Mouse (Mus musculus) kidney, postnatal 25 days (tissue): ENCODE results near the gene Lrrc75b.

Experiments used
- DNase-seq, 2 experiments: peaks; one replicate each; pipeline ENCODE4 v3.0.0; 2021; ENCODE audit warnings: mixed read lengths in 2 of 2

The Lrrc75b gene

DNA sequence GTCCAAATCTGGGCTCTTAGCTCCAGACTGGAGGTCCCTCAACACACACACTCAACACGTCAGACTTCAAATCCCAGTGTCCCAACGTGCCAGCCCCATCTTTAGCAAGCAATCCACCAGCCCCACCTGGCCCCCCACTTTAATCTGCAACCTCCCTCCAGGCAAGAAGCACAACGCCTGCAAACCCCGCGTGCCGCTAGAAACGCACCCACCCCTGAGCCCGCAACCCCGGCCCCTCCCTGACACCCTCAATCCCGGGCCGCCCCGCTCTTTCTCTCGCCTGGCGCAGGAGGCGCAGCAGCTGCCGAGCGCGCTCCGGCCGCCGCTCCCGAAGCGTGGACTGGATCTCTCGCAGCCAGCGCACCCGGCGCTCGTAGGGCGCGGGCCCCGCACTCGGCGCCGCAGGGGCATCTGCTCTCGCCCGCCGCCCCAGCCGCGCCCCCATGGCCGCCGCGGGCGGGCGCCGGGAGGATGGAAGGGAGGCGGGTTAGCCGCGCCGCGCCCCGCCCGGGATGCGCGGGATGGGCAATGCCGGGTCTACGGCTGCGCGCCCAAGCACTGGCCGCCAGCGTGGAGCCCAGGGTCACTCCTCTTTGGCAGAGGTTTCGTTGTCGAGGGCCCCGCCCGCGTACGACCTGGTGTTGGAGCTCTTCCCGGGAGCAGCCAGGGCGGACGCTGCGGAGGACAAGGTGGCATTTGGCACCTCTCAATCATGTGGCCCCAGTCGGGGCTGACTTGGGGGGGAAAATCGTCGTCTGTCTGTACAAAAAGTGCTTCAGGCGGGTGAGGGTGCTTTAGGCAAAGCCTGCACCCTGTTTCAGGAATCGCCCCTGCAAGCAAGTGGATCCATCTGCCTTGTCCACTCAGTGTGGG lies at the start of gene Lrrc75b:
TSS of gene Lrrc75b (minus strand) at position 655 of the 873 bp plus-strand sequence.
- peak; percentile 65 to 85 for DNase-seq

DNA sequence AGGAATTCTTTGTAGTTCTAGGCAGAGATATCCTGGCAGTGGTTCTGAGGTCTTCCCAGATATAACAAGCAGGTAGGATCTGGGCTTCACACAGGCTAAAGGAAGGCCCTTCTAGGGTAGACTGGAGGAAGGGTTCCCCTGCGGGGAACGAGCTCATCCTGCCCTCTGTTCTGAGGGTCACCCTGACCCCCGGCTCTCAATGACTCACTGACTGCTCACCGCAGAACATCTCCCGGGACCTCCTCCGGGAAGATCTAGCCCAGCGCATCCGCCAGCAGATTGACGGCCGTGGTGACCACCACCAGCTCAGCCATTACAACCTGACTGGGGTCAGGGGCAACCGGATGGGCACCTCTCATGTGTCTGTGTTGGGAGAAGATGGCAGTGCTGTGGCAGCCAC lies 48.8 kb upstream of the Lrrc75b start:
- DNase-seq = no peak

DNA sequence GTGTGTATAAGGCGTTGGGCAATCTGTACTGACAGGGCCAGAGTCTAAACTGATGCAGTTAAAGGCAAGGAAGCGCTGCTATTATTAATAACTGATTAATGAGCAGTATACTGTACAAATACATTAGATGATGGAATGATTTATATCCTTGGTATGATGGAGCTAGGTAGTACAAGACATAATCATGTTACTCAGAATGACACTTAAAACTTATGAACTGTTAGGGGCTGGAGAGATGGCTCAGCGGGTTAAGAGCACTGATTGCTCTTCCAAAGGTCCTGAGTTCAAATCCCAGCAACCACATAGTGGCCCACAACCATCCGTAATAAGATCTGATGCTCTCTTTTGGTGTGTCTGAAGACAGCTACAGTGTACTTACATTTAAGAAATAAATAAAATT lies 47.1 kb upstream of the Lrrc75b start:
- no peak for DNase-seq

DNA sequence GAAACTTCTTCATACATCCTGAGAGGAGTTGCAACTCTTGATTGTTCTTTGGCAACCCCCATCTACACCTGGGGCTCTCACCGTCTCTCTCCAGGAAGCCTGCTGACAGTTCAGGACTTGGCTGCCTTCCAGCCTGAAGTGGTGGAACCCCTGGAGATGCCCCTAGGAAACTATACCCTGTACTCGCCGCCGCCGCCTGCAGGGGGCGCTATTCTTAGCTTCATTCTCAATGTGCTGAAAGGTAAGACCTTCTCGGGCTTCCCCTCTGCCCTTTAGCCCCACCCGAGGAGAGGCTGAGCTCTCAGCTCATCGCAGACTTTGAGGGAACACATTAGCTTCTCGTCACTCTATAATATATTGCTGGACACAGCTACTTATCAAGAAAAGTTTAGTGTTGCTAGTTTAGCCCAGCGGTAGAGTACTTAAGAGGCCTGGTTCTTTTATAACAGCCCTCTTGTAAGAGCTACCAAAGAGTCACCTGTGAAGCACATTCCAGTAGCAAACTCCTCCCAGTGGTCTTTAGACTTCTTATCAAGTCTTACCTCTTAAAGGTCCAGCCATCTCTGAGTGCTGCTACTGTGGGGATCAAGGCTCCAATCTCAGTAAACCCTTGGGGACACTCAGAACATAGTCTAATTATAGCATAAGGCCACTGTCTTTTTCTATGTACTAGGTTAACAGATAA lies 45.2 kb upstream of the Lrrc75b start:
- peak in 1 of 2 experiments; percentile 15 for DNase-seq

DNA sequence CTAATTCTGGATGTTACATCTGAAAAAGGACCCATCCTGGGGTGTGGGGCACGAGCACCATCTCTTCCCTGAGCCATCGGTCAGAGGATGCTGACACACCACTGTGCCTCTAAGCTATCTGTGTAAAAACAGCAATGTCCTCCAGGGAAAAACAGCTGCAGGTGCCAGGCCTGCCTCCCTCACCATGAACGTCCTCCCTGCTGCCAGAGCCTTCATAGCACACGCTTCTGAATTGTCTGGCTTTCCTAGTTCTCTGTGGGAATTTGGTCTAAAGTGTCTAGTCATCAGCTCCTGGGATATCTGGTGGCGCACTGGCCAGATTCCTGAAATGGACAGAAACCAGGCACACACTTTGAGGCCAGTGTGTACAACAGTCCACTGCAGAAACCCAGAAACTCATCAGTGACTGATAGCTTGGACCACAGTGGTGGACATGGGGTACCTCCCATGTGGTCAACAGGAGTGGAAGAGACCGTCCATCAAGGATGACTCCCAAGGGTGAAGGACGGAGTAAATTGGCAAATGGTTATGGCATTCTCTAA lies 40.1 kb upstream of the Lrrc75b start:
- no peak for DNase-seq

DNA sequence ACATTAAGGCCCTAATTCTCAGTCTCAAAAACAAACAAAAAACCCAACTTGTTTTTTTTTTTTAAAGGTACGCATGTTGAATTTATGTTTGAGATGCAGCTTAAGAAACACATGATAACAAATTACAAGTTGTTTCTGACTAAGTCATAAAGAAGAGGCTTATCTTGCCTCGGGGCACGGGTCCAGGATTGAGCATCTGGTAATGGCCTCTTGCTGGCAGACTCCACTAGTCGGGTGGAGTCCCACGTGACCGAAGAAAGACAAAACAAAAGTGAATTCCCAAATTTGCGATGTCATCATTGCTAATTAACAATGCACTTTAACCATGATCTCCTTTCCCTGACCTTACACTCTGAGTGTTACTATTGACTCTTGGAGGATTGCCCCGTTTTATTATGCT lies 35.9 kb upstream of the Lrrc75b start:
- DNase-seq = peak; percentile 70 to 75

DNA sequence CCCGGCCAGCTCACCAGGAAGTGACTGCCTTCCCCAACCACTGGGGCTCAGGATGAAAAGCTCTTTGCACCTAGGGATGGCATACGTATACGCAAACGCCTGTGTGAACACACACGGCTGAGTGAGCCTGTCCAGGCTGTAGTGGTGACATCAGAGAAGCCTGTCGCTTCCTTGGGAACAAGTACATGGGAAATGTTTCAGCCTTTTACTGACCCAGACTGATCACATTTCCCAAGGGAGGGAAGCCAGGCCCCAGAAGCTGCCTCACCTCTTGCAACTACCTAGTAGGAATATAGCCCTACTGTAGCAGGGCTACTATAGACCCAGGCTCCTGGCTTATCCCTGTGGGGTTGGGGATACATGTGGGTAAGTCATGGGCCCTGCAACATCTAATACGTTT lies 32.5 kb upstream of the Lrrc75b start:
- no peak for DNase-seq

DNA sequence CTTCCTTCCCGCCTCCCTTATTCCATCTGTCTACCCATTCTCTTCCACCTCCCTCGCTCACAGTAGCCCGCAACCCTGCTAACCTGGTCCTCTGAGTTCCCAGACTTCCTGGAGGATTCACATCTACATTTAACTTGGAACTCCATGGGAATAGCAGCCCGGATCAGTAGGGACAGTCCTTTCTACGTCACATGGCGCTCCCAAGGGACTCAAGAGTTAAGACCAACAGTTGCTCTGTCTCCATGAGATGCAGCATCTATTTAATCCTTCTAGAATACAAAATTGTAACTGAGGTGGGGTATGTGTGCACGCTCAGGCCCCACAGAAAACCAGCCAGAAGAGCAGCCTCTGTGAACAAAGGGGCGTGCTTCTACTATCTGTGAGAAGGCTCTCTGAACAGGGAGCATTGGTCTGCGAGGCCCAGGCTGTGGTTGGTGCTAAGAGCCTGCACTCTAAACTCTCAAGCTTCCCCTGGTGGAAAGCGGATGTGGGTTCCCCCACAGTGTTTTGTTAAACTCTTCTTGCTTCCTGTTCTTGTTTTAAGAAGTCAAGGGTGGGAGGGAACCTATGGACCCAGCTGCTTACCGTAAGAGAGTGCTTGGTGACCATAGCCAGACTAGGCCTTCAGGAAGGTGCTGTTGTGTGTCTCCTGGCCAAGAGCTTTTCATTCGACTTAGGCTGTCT lies 31.2 kb upstream of the Lrrc75b start:
- peak; percentile 31 to 64 for DNase-seq

DNA sequence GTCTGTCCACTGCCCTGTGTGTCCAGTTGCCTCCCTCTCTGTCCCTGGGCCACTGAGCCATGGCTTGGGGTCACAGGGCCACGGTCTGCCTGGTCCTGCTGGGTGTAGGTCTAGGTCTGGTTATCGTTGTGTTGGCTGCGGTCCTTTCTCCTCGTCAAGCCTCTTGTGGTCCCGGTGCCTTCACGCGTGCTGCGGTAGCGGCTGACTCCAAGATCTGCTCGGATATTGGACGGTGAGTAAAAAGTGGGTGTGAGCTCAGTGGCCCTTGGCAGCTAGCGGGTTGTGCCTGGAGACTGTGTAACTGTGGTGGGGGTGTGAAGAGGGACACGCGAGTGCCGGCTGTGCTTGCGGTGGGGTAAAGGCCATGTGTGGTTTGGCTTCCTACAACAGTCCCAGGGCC lies 29.5 kb upstream of the Lrrc75b start:
- DNase-seq = peak; percentile 38 to 80

DNA sequence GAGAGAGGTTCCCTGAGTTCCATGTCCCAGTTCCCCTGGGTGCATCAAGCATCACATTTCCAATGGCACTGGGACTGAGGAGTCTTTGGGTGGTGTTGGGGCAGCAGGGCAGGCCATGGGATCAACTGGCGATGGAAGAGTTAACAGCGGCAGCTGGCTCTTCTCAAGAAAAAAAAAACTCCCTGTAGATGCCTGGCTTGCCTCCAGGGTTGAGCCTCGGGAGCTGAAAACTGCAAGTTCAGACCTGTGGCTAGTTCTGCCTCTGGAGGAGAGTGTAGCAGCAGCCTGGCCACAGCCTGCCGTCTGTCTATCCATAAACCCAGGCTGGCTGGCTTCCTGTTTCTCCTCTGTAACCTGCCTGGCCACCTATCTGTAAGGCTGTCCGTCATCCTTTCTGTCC lies 29.0 kb upstream of the Lrrc75b start, which contains the start of gene Ggt5:
TSS of gene Ggt5 (plus strand) at position 212 of the 400 bp plus-strand sequence.
- DNase-seq = peak; percentile 78 to 81

DNA sequence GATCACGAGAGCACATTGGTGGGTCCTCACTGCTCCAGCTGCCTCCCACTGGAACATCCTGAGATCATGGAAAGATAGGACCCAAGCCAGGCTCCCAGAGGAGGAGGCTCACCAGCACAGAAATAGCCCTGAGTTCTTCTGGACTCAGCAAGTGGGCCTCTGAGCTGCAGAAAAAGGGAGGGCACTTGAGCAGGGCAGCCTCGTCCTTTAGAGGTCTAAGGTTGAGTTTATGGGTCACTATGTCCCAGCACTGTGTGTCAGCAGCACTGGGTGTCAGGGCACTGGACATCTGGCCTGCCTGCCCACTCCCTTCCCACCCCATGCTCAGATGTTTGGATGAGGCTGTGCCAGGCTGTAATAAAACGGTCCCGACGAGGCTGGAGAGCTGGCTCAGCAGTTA lies 28.2 kb upstream of the Lrrc75b start:
- DNase-seq = peak; percentile 51 to 81

DNA sequence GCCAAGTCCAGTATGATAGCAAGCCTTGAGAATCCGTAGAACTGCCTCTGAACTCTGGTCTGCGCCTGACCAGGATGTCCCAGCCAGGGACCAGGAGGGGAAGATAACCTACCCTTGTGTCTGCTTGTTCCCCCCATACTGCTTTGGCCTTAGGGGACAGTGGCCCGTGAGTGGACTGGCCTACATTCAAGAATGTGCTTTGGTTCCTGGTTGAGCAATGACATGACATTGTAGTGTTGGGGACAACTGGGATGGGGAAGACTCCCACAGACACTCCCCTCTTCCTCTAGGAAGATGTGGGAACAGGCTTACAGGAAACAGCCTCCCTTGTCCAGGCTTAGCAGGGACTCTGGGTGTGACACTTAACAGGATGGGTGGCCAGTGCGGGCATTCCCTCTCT lies 27.7 kb upstream of the Lrrc75b start:
- DNase-seq = peak in 1 of 2 experiments; percentile 48

DNA sequence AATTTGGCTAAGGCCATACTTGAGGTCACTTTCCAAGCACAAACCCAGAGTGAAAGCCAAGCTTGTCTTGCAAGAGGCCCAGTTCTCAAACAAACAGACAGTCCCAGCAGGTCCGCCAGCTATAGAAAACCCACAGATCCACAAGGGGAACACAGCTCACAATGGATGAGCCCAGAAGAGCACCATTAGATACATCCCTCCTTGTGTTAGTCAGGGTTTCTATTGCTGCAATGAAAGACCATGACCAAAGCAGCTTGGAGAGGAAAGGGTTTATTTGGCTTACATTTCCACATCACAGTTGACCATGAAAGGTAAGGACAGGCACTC lies 26.4 kb upstream of the Lrrc75b start:
- no peak for DNase-seq

DNA sequence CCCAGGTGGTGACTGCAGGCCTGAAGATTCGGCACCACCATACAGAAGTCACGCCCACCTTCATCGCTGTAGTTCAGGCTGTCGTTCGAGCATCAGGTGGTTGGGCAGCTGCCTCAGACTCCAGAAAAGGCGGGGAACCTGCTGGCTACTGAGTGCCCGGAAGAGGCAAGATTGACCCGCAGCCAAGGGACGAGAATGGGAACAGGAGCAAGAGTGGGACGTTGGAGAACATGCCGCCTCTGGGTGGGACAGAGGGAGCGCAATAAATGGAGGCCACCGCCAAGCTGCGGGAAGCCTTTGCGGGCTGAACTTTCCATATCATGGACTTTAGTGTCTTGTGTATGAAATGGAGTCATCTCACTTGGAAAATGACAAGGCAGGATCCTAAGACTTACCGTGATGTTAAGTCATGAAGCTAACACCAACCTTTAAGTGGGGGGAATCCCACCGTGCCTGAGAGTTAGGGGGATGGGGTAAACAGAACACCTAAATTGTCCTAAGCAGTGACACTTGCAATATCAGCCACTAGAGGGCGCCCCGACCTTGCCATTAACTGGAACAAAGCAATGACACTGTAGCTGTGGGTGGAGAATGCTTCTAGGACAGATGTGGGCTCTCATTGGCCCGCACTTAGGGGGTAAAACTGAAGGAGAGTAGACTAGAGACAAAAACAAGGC lies 25.9 kb upstream of the Lrrc75b start:
- DNase-seq = peak; percentile 85 to 95

DNA sequence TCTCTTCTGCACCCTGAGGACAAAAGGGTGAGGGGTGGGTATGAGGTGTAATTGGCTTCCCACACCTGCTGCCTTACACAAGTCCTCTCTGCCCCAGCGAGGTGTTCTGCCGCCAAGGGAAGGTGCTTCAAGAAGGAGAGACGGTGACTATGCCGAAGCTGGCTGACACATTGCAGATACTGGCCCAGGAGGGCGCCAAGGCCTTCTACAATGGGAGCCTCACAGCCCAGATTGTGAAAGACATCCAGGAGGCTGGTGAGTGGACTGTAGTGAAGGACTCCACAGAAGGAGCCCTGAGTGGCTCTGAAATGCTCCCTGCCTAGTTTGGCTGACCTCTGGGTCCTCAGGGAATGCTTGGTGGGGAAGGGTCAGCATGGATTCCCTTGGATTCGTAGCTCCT lies 19.0 kb upstream of the Lrrc75b start:
- no peak for DNase-seq

DNA sequence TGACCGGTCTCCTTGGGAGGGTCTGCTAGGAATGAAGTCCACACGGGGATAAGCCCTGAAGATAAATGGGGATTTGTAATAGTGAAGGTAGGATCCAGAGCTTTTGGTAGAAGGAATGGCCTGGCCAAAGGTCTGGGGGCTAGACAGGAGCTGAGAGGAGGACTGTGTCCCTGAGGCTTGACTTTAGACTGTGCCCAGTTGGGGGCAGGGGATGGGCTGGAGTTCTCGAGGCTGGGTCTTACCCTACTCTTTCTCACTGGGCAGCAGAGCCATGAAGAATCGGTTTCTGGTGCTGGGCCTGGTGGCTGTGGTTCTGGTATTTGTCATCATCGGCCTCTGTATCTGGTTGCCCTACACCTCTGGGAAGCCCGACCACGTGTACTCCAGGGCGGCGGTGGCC lies 13.8 kb upstream of the Lrrc75b start:
- peak; percentile 35 to 76 for DNase-seq

DNA sequence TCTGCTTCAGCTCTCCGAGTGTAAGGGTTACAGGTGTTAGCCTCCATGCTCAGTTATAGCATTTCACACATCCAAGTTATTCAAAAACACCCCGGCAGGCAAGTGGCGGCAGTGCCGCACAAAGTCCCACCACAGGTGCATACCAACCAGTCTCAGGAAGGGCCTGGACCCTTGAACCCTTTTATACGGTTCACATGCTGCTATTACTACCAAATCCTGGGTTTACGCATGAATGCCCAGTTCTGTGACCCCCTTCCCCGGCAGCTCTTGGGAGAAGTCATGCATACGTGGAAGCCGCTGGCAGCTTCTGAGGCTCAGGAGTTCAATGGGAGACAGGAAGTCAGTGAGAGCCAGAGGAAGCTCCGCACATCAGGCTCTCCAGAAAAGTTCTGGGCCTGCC lies 13.1 kb upstream of the Lrrc75b start:
- DNase-seq = peak; percentile 77 to 92

DNA sequence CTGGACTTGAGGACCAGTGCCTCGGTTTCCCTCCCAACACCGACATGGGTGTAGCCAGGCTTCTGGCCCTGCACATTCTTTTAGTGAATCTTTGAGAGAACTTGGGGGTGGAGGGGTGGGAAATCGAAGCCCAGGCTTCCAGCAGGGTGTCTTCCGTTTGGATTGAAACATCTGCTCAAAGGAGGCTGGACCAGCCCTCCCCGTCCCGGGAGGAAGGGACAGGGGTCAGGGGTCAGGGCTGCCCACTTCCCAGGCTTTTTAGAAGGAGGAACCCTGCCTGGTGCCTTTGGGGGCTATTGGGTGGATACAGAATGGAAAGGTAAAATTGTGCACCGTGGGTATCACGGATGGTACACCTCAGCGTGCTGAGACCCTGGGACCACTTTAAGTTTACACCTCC lies 11.8 kb upstream of the Lrrc75b start:
- DNase-seq = peak in 1 of 2 experiments; percentile 55

DNA sequence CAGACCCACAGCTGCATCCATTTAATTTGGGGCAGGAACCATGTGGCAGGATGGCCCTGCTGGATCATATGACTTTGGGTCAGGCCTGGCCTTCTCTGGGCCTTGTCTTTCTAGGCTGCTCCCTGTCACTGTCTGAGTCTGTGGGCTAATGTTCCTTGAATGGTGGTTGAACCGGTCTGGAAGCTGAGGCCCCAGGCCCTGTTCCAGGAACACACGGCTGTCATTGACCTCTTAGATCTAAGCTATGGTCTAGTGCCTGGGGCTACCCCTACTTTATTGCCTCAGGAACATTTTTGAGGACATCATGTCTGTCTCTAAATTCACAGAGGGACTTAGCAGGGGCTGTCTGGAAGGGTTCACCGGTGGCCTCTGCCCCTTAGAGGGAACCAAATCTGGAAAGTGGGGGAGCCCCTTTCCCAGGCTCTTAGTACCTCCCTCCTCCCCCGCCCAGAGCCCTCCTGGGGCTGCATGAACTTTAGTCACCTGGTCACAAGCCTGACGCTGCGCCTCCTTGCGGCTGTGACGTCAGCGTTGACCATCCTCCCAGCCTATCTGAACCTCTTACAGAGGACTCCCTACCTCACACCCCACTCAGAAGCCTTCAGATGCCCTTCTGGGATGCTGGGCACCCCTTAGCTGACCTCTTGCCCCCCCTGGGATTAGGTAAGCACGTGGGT lies 11.0 kb upstream of the Lrrc75b start:
- peak; percentile 81 to 94 for DNase-seq

DNA sequence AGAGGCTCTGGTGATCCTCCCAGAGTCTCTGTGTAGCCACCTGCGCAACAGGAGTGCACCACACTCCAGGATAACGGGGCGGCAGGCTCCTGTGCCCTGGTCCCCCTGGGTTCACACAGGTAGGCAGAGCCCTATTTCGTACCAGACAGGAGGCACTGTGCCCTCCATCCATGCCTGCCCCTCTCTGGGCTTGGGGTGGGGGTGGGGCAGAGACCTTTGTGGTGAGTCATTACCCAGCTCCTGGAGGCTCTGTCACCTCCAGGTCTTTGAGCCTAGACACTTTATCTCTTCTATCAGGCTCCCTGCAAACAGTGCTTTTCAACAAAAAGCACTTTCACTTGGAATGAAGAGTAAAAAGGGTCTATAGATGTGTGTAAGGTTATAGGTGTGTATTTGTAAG lies 8.7 kb upstream of the Lrrc75b start:
- peak in 1 of 2 experiments; percentile 72 for DNase-seq

DNA sequence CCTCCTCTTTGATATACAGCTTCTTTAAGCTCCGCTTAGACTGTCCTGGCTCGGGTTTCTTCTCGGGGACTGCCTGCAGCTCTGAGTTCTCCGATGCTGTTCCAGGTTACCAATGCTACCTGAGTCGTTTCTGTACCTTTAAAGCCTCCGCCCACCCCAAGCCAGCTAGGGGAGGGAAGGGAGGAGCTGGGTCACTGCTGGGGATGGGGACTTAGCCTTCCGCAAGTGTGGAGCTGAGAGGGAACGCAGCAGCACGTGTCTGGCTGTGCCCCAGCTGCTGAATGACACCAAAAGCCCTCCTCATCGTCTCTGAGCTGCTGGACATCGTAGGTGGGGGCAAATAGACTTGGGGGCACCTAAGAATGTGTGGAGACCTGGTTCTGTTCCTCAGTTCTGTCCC lies 8.3 kb upstream of the Lrrc75b start:
- peak; percentile 73 to 88 for DNase-seq

DNA sequence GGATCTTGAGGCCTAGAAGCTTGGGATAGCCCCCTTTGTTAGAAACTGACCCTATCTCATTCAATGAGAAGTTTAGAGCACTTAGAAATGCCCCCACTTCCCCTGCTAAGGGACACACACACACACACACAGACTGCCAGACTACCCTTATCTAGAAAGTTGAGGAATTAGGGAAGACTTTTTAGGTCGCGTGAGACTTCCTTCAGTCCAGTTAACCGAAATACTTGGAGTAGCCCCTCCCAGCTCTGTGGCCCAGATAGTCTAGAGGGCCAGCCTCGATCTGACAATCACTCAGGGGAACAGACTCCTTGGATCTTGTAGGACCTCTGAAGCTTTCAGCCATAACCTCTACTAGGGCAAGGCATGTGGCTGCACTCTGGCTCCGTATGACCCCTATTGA lies 7.9 kb upstream of the Lrrc75b start:
- DNase-seq = no peak
